Mouse (Mus musculus): ENCODE measurements around the gene Slitrk1. TPM values are rescaled to one million over a fixed set of nuclear protein-coding genes. Genes with fewer than 3 reads are reported as not detected.

Slitrk1 gene
- polyA plus RNA-seq (2015; fragmentation: Nextera tagmentation; extraction: Ambion mirVana): 0.96 and 1.3 TPM in 2 replicates

- WGBS: 1% methylated on average over 25 of the region's 25 CpGs
- H3K4me1 ChIP-seq: peaks cover 18% of the 10 kb centered on the region; the same call in 1 of the 2 replicates
- no peak within 1 kb of the TSS for H3K9ac ChIP-seq
- no peak within 1 kb of the TSS for H3K27ac ChIP-seq
- ATAC-seq (ENCODE audit: insufficient read depth, low FRiP score, low read depth): no peak
- peaks cover 17% of the 10 kb centered on the region; the same call in 1 of the 2 replicates for H3K27me3 ChIP-seq (replicated peaks)
- peak within 1 kb of the TSS; percentile 40 for H3K4me3 ChIP-seq (replicated peaks)
- H3K4me2 ChIP-seq: peak within 1 kb of the TSS; percentile 73
- H3K9me3 ChIP-seq: no peaks in the 10 kb centered on the region
- no peaks in the 10 kb centered on the region for H3K36me3 ChIP-seq
These were observed at the start of gene Slitrk1 for GRCm38 (mm10) chr14:108913714-108914263. TSS of gene Slitrk1 (minus strand) at chr14:108914158.

GRCm38 (mm10) chr14:108935777-108936176 is 21.8 kb upstream of the Slitrk1 start:
- H3K9ac ChIP-seq: no peak overlapping the region
- H3K27ac ChIP-seq: no peak overlapping the region
- H3K9me3 ChIP-seq: no peaks in the 10 kb centered on the region
- no peaks in the 10 kb centered on the region for H3K4me1 ChIP-seq
- WGBS: 59% methylated on average over 1 of the region's 1 CpGs
- no peaks in the 10 kb centered on the region for H3K27me3 ChIP-seq (replicated peaks)
- no peak overlapping the region for H3K4me3 ChIP-seq (replicated peaks)
- H3K4me2 ChIP-seq: no peak overlapping the region
- no peak for ATAC-seq (ENCODE audit: insufficient read depth, low FRiP score, low read depth)
- H3K36me3 ChIP-seq: no peaks in the 10 kb centered on the region

- H3K27me3 ChIP-seq (replicated peaks): peaks cover 17% of the 10 kb centered on the region; the same call in 1 of the 2 replicates
- H3K4me3 ChIP-seq (replicated peaks): peak overlapping the region; percentile 40
- no peak overlapping the region for H3K27ac ChIP-seq
- no peaks in the 10 kb centered on the region for H3K36me3 ChIP-seq
- H3K9me3 ChIP-seq: no peaks in the 10 kb centered on the region
- H3K4me1 ChIP-seq: peaks cover 18% of the 10 kb centered on the region; the same call in 1 of the 2 replicates
- no peak for ATAC-seq (ENCODE audit: insufficient read depth, low FRiP score, low read depth)
- H3K4me2 ChIP-seq: peak overlapping the region; percentile 73
- 21% methylated on average over 16 of the region's 16 CpGs for WGBS
- no peak overlapping the region for H3K9ac ChIP-seq
These were observed 378 bp upstream of the Slitrk1 start for GRCm38 (mm10) chr14:108914336-108914735.

- ATAC-seq (ENCODE audit: insufficient read depth, low FRiP score, low read depth): no peak
- H3K27me3 ChIP-seq (replicated peaks): peaks cover 17% of the 10 kb centered on the region; the same call in 1 of the 2 replicates
- H3K4me2 ChIP-seq: peak overlapping the region; percentile 73
- peak overlapping the region; percentile 40 for H3K4me3 ChIP-seq (replicated peaks)
- peaks cover 18% of the 10 kb centered on the region; the same call in 1 of the 2 replicates for H3K4me1 ChIP-seq
- H3K36me3 ChIP-seq: no peaks in the 10 kb centered on the region
- H3K27ac ChIP-seq: no peak overlapping the region
- H3K9me3 ChIP-seq: no peaks in the 10 kb centered on the region
- no peak overlapping the region for H3K9ac ChIP-seq
- WGBS: under 1% methylated on average over 21 of the region's 21 CpGs
These were observed 975 bp downstream of the Slitrk1 start for GRCm38 (mm10) chr14:108912876-108913490.

- Histone ChIP-seq H3K9ac (no peak overlapping the region), H3K4me3 (replicated peaks) (peak overlapping the region; percentile 40), H3K4me1 (peaks cover 18% of the 10 kb centered on the region; the same call in 1 of the 2 replicates), H3K9me3 (no peaks in the 10 kb centered on the region), H3K4me2 (peak overlapping the region; percentile 73), H3K27me3 (replicated peaks) (peaks cover 17% of the 10 kb centered on the region; the same call in 1 of the 2 replicates), H3K36me3 (no peaks in the 10 kb centered on the region), H3K27ac (no peak overlapping the region)
- WGBS: 5% methylated on average over 24 of the region's 24 CpGs
- no peak for ATAC-seq (ENCODE audit: insufficient read depth, low FRiP score, low read depth)
These were observed 1.7 kb downstream of the Slitrk1 start for GRCm38 (mm10) chr14:108912021-108912875.

- Histone ChIP-seq H3K4me2 (peak overlapping the region; percentile 73), H3K27ac (no peak overlapping the region), H3K36me3 (no peaks in the 10 kb centered on the region), H3K4me1 (peaks cover 18% of the 10 kb centered on the region; the same call in 1 of the 2 replicates), H3K9ac (no peak overlapping the region), H3K27me3 (replicated peaks) (peaks cover 17% of the 10 kb centered on the region; the same call in 1 of the 2 replicates), H3K9me3 (no peaks in the 10 kb centered on the region), H3K4me3 (replicated peaks) (peak overlapping the region; percentile 40)
- no peak for ATAC-seq (ENCODE audit: insufficient read depth, low FRiP score, low read depth)
- 2% methylated on average over 24 of the region's 24 CpGs for WGBS
These were observed 2.7 kb downstream of the Slitrk1 start for GRCm38 (mm10) chr14:108911138-108911841.

- Histone ChIP-seq H3K27me3 (replicated peaks) (peaks cover 17% of the 10 kb centered on the region; the same call in 1 of the 2 replicates), H3K9ac (no peak overlapping the region), H3K36me3 (no peaks in the 10 kb centered on the region), H3K9me3 (no peaks in the 10 kb centered on the region), H3K4me1 (peaks cover 18% of the 10 kb centered on the region; the same call in 1 of the 2 replicates), H3K4me3 (replicated peaks) (peak overlapping the region; percentile 40), H3K27ac (no peak overlapping the region), H3K4me2 (peak overlapping the region; percentile 73)
- WGBS: 7% methylated on average over 19 of the region's 19 CpGs
- no peak for ATAC-seq (ENCODE audit: insufficient read depth, low FRiP score, low read depth)
These were observed 3.4 kb downstream of the Slitrk1 start for GRCm38 (mm10) chr14:108910449-108911137.

- H3K4me1 ChIP-seq: peaks cover 18% of the 10 kb centered on the region; the same call in 1 of the 2 replicates
- no peak overlapping the region for H3K9ac ChIP-seq
- ATAC-seq (ENCODE audit: insufficient read depth, low FRiP score, low read depth): no peak
- no peak overlapping the region for H3K4me2 ChIP-seq
- H3K36me3 ChIP-seq: no peaks in the 10 kb centered on the region
- H3K27me3 ChIP-seq (replicated peaks): peaks cover 17% of the 10 kb centered on the region; the same call in 1 of the 2 replicates
- WGBS: 34% methylated on average over 6 of the region's 6 CpGs
- no peak overlapping the region for H3K27ac ChIP-seq
- no peak overlapping the region for H3K4me3 ChIP-seq (replicated peaks)
- no peaks in the 10 kb centered on the region for H3K9me3 ChIP-seq
These were observed 4.5 kb downstream of the Slitrk1 start for GRCm38 (mm10) chr14:108909336-108909953.

- Histone ChIP-seq H3K9ac (no peak overlapping the region), H3K27ac (no peak overlapping the region), H3K4me2 (no peak overlapping the region), H3K36me3 (no peaks in the 10 kb centered on the region), H3K9me3 (no peaks in the 10 kb centered on the region), H3K4me3 (replicated peaks) (no peak overlapping the region), H3K27me3 (replicated peaks) (no peaks in the 10 kb centered on the region), H3K4me1 (no peaks in the 10 kb centered on the region)
- 79% methylated on average over 7 of the region's 7 CpGs for WGBS
- ATAC-seq (ENCODE audit: insufficient read depth, low FRiP score, low read depth): no peak
These were observed 15.4 kb downstream of the Slitrk1 start for GRCm38 (mm10) chr14:108898601-108899000.

- Histone ChIP-seq H3K27ac (no peak overlapping the region), H3K36me3 (no peaks in the 10 kb centered on the region), H3K4me1 (no peaks in the 10 kb centered on the region), H3K9ac (no peak overlapping the region), H3K4me2 (no peak overlapping the region), H3K27me3 (replicated peaks) (no peaks in the 10 kb centered on the region), H3K4me3 (replicated peaks) (no peak overlapping the region), H3K9me3 (no peaks in the 10 kb centered on the region)
- 42% methylated on average over 2 of the region's 2 CpGs for WGBS
- ATAC-seq (ENCODE audit: insufficient read depth, low FRiP score, low read depth): no peak
These were observed 18.5 kb downstream of the Slitrk1 start for GRCm38 (mm10) chr14:108895456-108895855.
